Mouse (Mus musculus): ENCODE measurements around the gene Mpp2. TPM values are rescaled to one million over a fixed set of nuclear protein-coding genes. Genes with fewer than 3 reads are reported as not detected.
A peak's percentile ranks its signal among the peaks of the same experiment; 100 is the strongest.

Mpp2 gene
- polyA plus RNA-seq, 2 experiments: 7.4 to 11.9 TPM

DNA sequence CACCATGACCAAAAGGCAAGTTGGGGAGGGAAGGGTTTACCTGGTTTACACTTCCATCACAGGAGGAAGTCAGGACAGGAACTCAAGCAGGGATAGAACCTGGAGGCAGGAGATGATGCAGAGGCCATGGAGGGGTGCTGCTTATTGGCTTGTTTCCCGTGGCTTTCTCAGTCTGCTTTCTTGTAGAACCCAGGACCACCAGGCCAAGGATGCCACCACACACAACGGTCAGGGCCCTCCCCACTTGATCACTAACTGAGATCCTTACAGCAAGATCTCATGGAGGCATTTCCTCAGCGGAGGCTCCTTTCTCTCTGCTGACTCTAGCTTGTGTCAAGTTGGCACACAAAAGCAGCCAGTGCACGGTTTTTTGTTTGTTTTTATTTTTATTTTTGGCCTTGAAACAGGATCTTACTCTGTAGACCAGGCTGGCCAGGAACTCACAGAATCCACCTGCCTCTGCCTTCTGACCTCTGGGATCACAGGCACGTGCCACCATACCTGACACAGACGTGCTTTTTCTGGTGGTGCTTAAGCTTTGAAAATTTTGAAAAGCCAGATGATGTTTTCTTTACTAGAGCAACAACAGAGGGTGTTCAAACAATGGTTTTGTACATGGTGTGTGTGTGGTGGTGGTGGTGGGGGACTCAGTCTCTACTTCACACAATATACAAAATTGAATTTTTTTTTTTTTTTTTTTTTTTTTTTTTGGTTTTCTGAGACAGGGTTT, 60.1 kb downstream of the Mpp2 start, which contains the start of gene Mpp3:
Gene Mpp3 (minus strand): TSS at position 375 of the 730 bp plus-strand sequence.
- DNase-seq (ENCODE audit: low read depth in 3 of 3, low spot score in 3 of 3) (no peak), ATAC-seq (ENCODE audit: insufficient read depth) (no peak)
- Histone ChIP-seq H3K4me1 (replicated peaks; ENCODE audit: control insufficient read depth in 2 of 2, insufficient read depth in 2 of 2, low read length in 1 of 2) (peaks cover 6 to 7% of the 10 kb centered on the region in 2 experiments; a peak in 3 of 4 replicates), H3K27ac (no peak within 1 kb of the TSS), H3K4me3 (ENCODE audit: insufficient read depth in 1 of 2, low read depth in 2 of 2, low read length in 2 of 2) (no peak within 1 kb of the TSS), H3K9me3 (ENCODE audit: control insufficient read depth, low read length) (no peaks in the 10 kb centered on the region), H3K9ac (replicated peaks) (no peak within 1 kb of the TSS), H3K27me3 (ENCODE audit: control insufficient read depth, insufficient read depth, low read length) (peaks cover 35% of the 10 kb centered on the region), H3K4me2 (ENCODE audit: low read depth) (peak within 1 kb of the TSS; percentile 71), H3K36me3 (replicated peaks; ENCODE audit: control insufficient read depth, insufficient read depth, low read depth) (no peaks in the 10 kb centered on the region)
- TF ChIP-seq EP300 (IDR thresholded peaks at IDR 0.05; ENCODE audit: low read depth): no peak
- TF ChIP-seq CTCF (IDR thresholded peaks at IDR 0.05; ENCODE audit: low read depth): no peak
- 61% methylated on average over 6 of the region's 6 CpGs for WGBS (ENCODE audit: insufficient replicate concordance)

DNA sequence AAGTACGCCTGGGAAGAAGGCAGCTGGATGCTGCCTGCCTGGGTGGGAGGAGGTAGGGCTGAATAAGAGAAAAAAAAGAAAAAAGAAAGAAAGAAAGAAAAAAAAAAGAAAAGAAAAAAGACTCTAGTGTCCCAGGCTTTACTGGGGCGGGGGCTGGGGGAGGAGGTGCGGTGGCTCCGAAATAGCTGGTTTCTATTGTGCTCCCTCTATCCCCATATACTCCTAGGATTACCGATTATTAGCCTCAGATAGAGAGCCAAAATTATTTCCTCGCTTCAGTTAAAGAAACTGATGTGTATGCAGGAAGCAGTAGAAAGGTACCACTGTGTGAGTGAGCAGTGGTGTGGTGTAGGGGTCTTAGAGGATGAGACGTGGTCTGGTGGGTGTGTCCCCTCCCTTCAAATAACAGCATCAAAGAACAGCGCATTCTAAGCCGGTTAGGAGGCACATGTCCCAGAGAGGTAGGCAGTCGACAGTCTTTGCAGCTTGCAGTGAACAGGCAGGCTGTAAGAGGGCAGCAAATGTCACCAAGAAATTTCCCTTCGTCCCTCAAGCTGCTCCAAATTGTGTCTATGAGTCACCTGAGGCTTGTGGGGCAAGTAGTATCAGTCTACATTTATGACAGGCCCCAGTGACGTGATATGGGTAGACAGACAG, 60.8 kb downstream of the Mpp2 start:
- DNase-seq (ENCODE audit: low read depth in 3 of 3, low spot score in 3 of 3) (no peak), ATAC-seq (ENCODE audit: insufficient read depth) (no peak)
- peak overlapping the region; percentile 71 for H3K4me2 ChIP-seq (ENCODE audit: low read depth)
- no peak overlapping the region for H3K9ac ChIP-seq (replicated peaks)
- TF ChIP-seq EP300 (IDR thresholded peaks at IDR 0.05; ENCODE audit: low read depth): no peak
- WGBS (ENCODE audit: insufficient replicate concordance): 15% methylated on average over 12 of the region's 12 CpGs
- H3K27me3 ChIP-seq (ENCODE audit: control insufficient read depth, insufficient read depth, low read length): peaks cover 35% of the 10 kb centered on the region
- H3K4me1 ChIP-seq (replicated peaks; ENCODE audit: control insufficient read depth in 2 of 2, insufficient read depth in 2 of 2, low read length in 1 of 2): peaks cover 6 to 7% of the 10 kb centered on the region in 2 experiments; a peak in 3 of 4 replicates
- H3K9me3 ChIP-seq (ENCODE audit: control insufficient read depth, low read length): no peaks in the 10 kb centered on the region
- no peaks in the 10 kb centered on the region for H3K36me3 ChIP-seq (replicated peaks; ENCODE audit: control insufficient read depth, insufficient read depth, low read depth)
- no peak overlapping the region for H3K4me3 ChIP-seq (ENCODE audit: insufficient read depth in 1 of 2, low read depth in 2 of 2, low read length in 2 of 2)
- H3K27ac ChIP-seq: no peak overlapping the region

DNA sequence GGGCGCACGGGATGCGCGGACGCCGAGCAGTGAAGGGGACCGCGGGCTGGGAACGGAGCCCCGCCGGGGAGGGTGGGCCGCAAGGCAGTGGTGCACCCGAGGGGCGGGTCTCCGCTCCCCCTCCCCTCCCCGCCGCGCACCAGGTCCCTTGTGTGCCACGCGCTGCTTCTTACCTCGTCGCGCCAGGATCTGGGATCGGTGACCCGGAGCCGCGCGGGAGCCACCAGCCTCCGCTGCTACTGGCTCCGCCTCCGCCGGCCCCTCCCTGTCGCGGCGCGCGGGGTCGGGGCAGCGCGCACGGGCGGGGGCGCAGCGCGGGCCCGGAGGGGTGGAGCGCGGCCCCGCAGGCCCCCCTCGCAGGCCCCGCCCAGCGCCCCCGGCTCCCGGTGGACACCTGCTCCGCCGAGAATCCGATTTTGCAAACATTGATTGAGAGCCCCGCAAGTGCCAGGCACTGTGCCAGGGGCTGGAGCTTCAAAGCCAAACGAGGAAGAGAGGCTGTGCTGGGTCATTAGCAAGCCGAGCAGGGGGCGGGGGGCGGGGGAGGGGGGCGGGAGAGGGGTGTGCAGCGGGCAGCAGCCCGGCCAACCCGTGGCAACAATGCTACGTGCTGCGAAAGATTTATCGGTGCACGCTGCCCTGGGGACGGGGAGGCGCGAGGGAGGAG, 61.5 kb downstream of the Mpp2 start:
- Histone ChIP-seq H3K4me2 (ENCODE audit: low read depth) (peak overlapping the region; percentile 71), H3K9ac (replicated peaks) (no peak overlapping the region), H3K27me3 (ENCODE audit: control insufficient read depth, insufficient read depth, low read length) (peaks cover 35% of the 10 kb centered on the region), H3K36me3 (replicated peaks; ENCODE audit: control insufficient read depth, insufficient read depth, low read depth) (no peaks in the 10 kb centered on the region), H3K4me3 (ENCODE audit: insufficient read depth in 1 of 2, low read depth in 2 of 2, low read length in 2 of 2) (peak overlapping the region; percentile 50 to 56), H3K4me1 (replicated peaks; ENCODE audit: control insufficient read depth in 2 of 2, insufficient read depth in 2 of 2, low read length in 1 of 2) (peaks cover 6 to 7% of the 10 kb centered on the region in 2 experiments; a peak in 3 of 4 replicates), H3K9me3 (ENCODE audit: control insufficient read depth, low read length) (no peaks in the 10 kb centered on the region), H3K27ac (no peak overlapping the region)
- under 1% methylated on average over 70 of the region's 73 CpGs for WGBS (ENCODE audit: insufficient replicate concordance)
- TF ChIP-seq CTCF (IDR thresholded peaks at IDR 0.05; ENCODE audit: low read depth): no peak
- TF ChIP-seq EP300 (IDR thresholded peaks at IDR 0.05; ENCODE audit: low read depth): no peak
- ATAC-seq (ENCODE audit: insufficient read depth) (peak; percentile 37; the same call in 1 of the 2 replicates), DNase-seq (ENCODE audit: low read depth in 3 of 3, low spot score in 3 of 3) (no peak)

DNA sequence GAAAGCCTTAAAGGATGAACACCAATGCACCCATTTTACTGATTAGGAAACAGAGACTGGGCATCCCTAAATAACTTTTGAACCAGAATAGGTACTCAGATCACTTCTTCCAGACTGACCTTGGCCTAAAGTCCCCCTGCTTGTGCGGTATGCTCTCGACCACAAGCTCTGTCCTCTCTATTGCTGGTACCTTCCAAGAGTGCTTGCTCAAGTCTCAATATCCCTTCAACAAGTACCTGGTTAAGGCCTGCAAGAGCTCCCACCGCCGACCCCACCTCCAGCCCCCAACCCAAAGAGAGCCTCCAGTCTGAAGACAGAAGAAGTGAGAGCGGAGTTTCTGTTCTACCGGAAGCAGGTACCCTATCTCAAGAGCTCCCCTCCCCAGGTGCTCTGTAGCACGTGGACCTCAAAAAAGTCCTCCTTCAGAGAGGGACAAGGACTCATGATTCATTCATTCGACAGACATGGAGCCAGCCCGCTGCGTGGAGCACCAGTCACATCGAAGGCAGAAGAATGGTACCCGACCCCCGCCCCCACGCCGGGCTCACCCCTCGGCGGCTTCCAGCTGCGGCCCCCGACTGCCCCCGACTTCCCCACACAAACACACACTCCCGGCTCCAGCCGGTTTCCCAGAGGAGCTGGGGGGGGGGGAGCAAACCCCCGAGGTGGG, 62.2 kb downstream of the Mpp2 start:
- TF ChIP-seq CTCF (IDR thresholded peaks at IDR 0.05; ENCODE audit: low read depth) (no peak), EP300 (IDR thresholded peaks at IDR 0.05; ENCODE audit: low read depth) (no peak)
- peak overlapping the region; percentile 71 for H3K4me2 ChIP-seq (ENCODE audit: low read depth)
- no peak overlapping the region for H3K9ac ChIP-seq (replicated peaks)
- DNase-seq (ENCODE audit: low read depth in 3 of 3, low spot score in 3 of 3) (no peak), ATAC-seq (ENCODE audit: insufficient read depth) (no peak)
- H3K9me3 ChIP-seq (ENCODE audit: control insufficient read depth, low read length): no peaks in the 10 kb centered on the region
- 6% methylated on average over 23 of the region's 23 CpGs for WGBS (ENCODE audit: insufficient replicate concordance)
- no peaks in the 10 kb centered on the region for H3K36me3 ChIP-seq (replicated peaks; ENCODE audit: control insufficient read depth, insufficient read depth, low read depth)
- H3K27me3 ChIP-seq (ENCODE audit: control insufficient read depth, insufficient read depth, low read length): peaks cover 35% of the 10 kb centered on the region
- peak overlapping the region; percentile 50 to 56 for H3K4me3 ChIP-seq (ENCODE audit: insufficient read depth in 1 of 2, low read depth in 2 of 2, low read length in 2 of 2)
- H3K4me1 ChIP-seq (replicated peaks; ENCODE audit: control insufficient read depth in 2 of 2, insufficient read depth in 2 of 2, low read length in 1 of 2): peaks cover 6 to 7% of the 10 kb centered on the region in 2 experiments; a peak in 3 of 4 replicates
- no peak overlapping the region for H3K27ac ChIP-seq
